ENCODE assay signal across 7 mouse cellular contexts in genomic region chr17:27028909-27029308, GRCm38 (mm10). TPM values are rescaled to one million over a fixed set of nuclear protein-coding genes. Genes with fewer than 3 reads are reported as not detected.
A peak's percentile ranks its signal among the peaks of the same experiment; 100 is the strongest.
DNase-seq lines count a peak whose midpoint lies in the region; ATAC-seq and TF ChIP-seq lines count a peak whose summit lies in the region.

Gene Bak1, minus strand, starts transcription at chr17:27029009.

- 46% methylated on average over 4 of the region's 4 CpGs for WGBS in forebrain, embryonic 14.5 days
- 63% methylated on average over 3 of the region's 4 CpGs for WGBS in hindbrain, embryonic 12.5 days
- WGBS in liver, embryonic 15.5 days (ENCODE audit: insufficient replicate concordance) = 16% methylated on average over 3 of the region's 4 CpGs

- peak; percentile 26 for DNase-seq in CD4-positive helper T cell, adult 2 months (ENCODE audit: low read depth, low spot score)
- no peak for DNase-seq in ES-E14 (ENCODE audit: low read depth, low spot score)
- no peak for DNase-seq in forebrain, embryonic 14.5 days (ENCODE audit: low spot score)
- DNase-seq in cerebellum, postnatal 14 days = no peak

- no peaks in the 10 kb centered on the region for H3K27me3 ChIP-seq in forebrain, embryonic 14.5 days (replicated peaks; ENCODE audit: control insufficient read depth, insufficient read depth, low read length)
- H3K27me3 ChIP-seq in hindbrain, embryonic 12.5 days = no peaks in the 10 kb centered on the region; the same call in 1 of the 2 replicates
- no peaks in the 10 kb centered on the region for H3K27me3 ChIP-seq in liver, embryonic 15.5 days

- H3K9me3 ChIP-seq in ES-E14 (ENCODE audit: control insufficient read depth, insufficient read depth, low read depth, low read length) = no peaks in the 10 kb centered on the region
- no peaks in the 10 kb centered on the region for H3K9me3 ChIP-seq in forebrain, embryonic 14.5 days (replicated peaks; ENCODE audit: control insufficient read depth, low read length)
- no peaks in the 10 kb centered on the region for H3K9me3 ChIP-seq in hindbrain, embryonic 12.5 days (replicated peaks)
- H3K9me3 ChIP-seq in liver, embryonic 15.5 days (replicated peaks) = no peaks in the 10 kb centered on the region

- ATAC-seq in forebrain, embryonic 14.5 days = 0 out of 2 replicates have a peak, but pooled peaks have one; percentile 11
- no peak for ATAC-seq in hindbrain, embryonic 12.5 days (ENCODE audit: low FRiP score)
- ATAC-seq in liver, embryonic 15.5 days (ENCODE audit: insufficient read depth) = no peak; the same call in 1 of the 2 replicates
- no peak for ATAC-seq in activated CD4-positive, CD25-positive, alpha-beta regulatory T cell, adult 4 months

- H3K4me3 ChIP-seq in ES-E14 (ENCODE audit: insufficient read depth in 1 of 2, low read depth in 1 of 2, low read length in 2 of 2, poor library complexity in 1 of 2, severe bottlenecking in 1 of 2) = peak within 1 kb of the TSS; percentile 79 to 88
- peak within 1 kb of the TSS; percentile 63 for H3K4me3 ChIP-seq in forebrain, embryonic 14.5 days (ENCODE audit: low read depth, low read length)
- H3K4me3 ChIP-seq in hindbrain, embryonic 12.5 days = peak within 1 kb of the TSS; percentile 68
- peak within 1 kb of the TSS; percentile 72 for H3K4me3 ChIP-seq in liver, embryonic 15.5 days (replicated peaks)

- peak within 1 kb of the TSS; percentile 64; the same call in 1 of the 2 replicates for H3K27ac ChIP-seq in ES-E14 (ENCODE audit: insufficient read depth, low read depth, low read length, poor library complexity, severe bottlenecking)
- peak within 1 kb of the TSS; percentile 58; the same call in 1 of the 2 replicates for H3K27ac ChIP-seq in forebrain, embryonic 14.5 days (ENCODE audit: low read depth, low read length)
- H3K27ac ChIP-seq in hindbrain, embryonic 12.5 days = peak within 1 kb of the TSS; percentile 80
- H3K27ac ChIP-seq in liver, embryonic 15.5 days (replicated peaks) = peak within 1 kb of the TSS; percentile 84

- H3K4me1 ChIP-seq in ES-E14 (ENCODE audit: control insufficient read depth in 2 of 2, insufficient read depth in 2 of 2, low read length in 2 of 2, poor library complexity in 1 of 2) = peaks cover 2 to 19% of the 10 kb centered on the region in 2 experiments; a peak in 2 of 4 replicates
- H3K4me1 ChIP-seq in forebrain, embryonic 14.5 days (ENCODE audit: control insufficient read depth, insufficient read depth, low read length) = peaks cover 5% of the 10 kb centered on the region; the same call in 1 of the 2 replicates
- peaks cover 23% of the 10 kb centered on the region for H3K4me1 ChIP-seq in hindbrain, embryonic 12.5 days
- H3K4me1 ChIP-seq in liver, embryonic 15.5 days (replicated peaks) = peaks cover 42% of the 10 kb centered on the region

- peak within 1 kb of the TSS; percentile 92 for H3K4me2 ChIP-seq in forebrain, embryonic 14.5 days (ENCODE audit: low read length)
- peak within 1 kb of the TSS; percentile 88 for H3K4me2 ChIP-seq in hindbrain, embryonic 12.5 days (replicated peaks)
- peak within 1 kb of the TSS; percentile 92 for H3K4me2 ChIP-seq in liver, embryonic 15.5 days

- in situ Hi-C loops in ES-E14 (cut with MboI; ENCODE audit: low sequenced_read_pairs in 2 of 2, unreplicated experiment in 2 of 2) = no loop called here

- peaks cover 11% of the 10 kb centered on the region; the same call in 1 of the 2 replicates for H3K36me3 ChIP-seq in ES-E14 (ENCODE audit: control insufficient read depth, insufficient read depth, low read length, poor library complexity, severe bottlenecking)
- peaks cover 6% of the 10 kb centered on the region; the same call in 1 of the 2 replicates for H3K36me3 ChIP-seq in forebrain, embryonic 14.5 days (ENCODE audit: control insufficient read depth, insufficient read depth, low read length)
- peaks cover 24% of the 10 kb centered on the region for H3K36me3 ChIP-seq in hindbrain, embryonic 12.5 days
- H3K36me3 ChIP-seq in liver, embryonic 15.5 days (replicated peaks) = peaks cover 9% of the 10 kb centered on the region; the same call in 1 of the 2 replicates

- H3K9ac ChIP-seq in ES-E14 (ENCODE audit: insufficient read depth, low read depth, low read length, poor library complexity, severe bottlenecking) = peak within 1 kb of the TSS; percentile 88
- peak within 1 kb of the TSS; percentile 98 for H3K9ac ChIP-seq in forebrain, embryonic 14.5 days (ENCODE audit: low read length)
- H3K9ac ChIP-seq in hindbrain, embryonic 12.5 days = peak within 1 kb of the TSS; percentile 93
- peak within 1 kb of the TSS; percentile 78 for H3K9ac ChIP-seq in liver, embryonic 15.5 days

TF ChIP-seq in ES-E14, 5 proteins besides CTCF, POLR2A, EP300 and RAD21:
- TF ChIP-seq ZNF384 (IDR thresholded peaks at IDR 0.05; ENCODE audit: low read depth, low read length) = no peak
- TF ChIP-seq CHD2 (IDR thresholded peaks at IDR 0.05; ENCODE audit: low read depth, low read length) = no peak
- no peak for TF ChIP-seq HCFC1 (IDR thresholded peaks at IDR 0.05; ENCODE audit: borderline replicate concordance, insufficient read depth, low read length)
- no peak for TF ChIP-seq ZC3H11A (IDR thresholded peaks at IDR 0.05; ENCODE audit: borderline replicate concordance, low read depth, low read length)
- TF ChIP-seq MAFK (IDR thresholded peaks at IDR 0.05; ENCODE audit: insufficient read depth, low read depth, low read length) = no peak

RNA-seq across cellular contexts. Expression of gene Bak1, which starts in this region (rescaled TPM):
- total RNA-seq in ES-E14 (2012; rRNA removed) = 36.4 and 53.2 TPM in 2 replicates
- 4.8 and 7.6 TPM in 2 replicates for polyA plus RNA-seq in forebrain, embryonic 14.5 days (2014; fragmentation: Nextera tagmentation; extraction: Ambion mirVana)
- polyA plus RNA-seq in hindbrain, embryonic 12.5 days (2016; fragmentation: Nextera tagmentation; extraction: Ambion mirVana) = 3.3 and 3.5 TPM in 2 replicates
- 2.0 and 2.1 TPM in 2 replicates for polyA plus RNA-seq in liver, embryonic 15.5 days (2015; fragmentation: Nextera tagmentation; extraction: Ambion mirVana)
- polyA plus RNA-seq in activated CD4-positive, CD25-positive, alpha-beta regulatory T cell, adult 4 months (2017; shearing (Covaris generic)) = 10 to 100 TPM in 1 of 2 experiments, 1 to 10 TPM in 1; 9.8 to 17.6 TPM
